Mouse (Mus musculus): ENCODE data around the gene Wiz. TPM values are rescaled to one million over a fixed set of nuclear protein-coding genes. Genes with fewer than 3 reads are reported as not detected.

Gene Wiz
- polyA plus RNA-seq, 1 experiment from 2014 or later = 45.9 TPM

Small RNA genes lying within 50 kb of the gene (microRNA-seq; reads per million reads assigned to microRNA genes)
- not detected for gene Gm22201

Other genes starting within 250 kb of the Wiz start
- gene Notch3, start 222.6 kb downstream of the Wiz start, polyA plus RNA-seq (2014; fragmentation: Nextera tagmentation; extraction: Ambion mirVana) = 8.1 and 9.8 TPM in 2 replicates
- gene Ephx3, start 199.9 kb downstream of the Wiz start, polyA plus RNA-seq (2014; fragmentation: Nextera tagmentation; extraction: Ambion mirVana) = 0.23 TPM in 1 of 2 replicates, not detected in the other
- gene Brd4, start 104.7 kb downstream of the Wiz start, polyA plus RNA-seq (2014; fragmentation: Nextera tagmentation; extraction: Ambion mirVana) = 87.9 and 89.3 TPM in 2 replicates
- 41.8 and 46.2 TPM in 2 replicates for gene Akap8, start 68.2 kb downstream of the Wiz start, polyA plus RNA-seq (2014; fragmentation: Nextera tagmentation; extraction: Ambion mirVana)
- gene Akap8l, start 38.8 kb downstream of the Wiz start, polyA plus RNA-seq (2014; fragmentation: Nextera tagmentation; extraction: Ambion mirVana) = 111 and 121 TPM in 2 replicates
- 0.62 and 0.80 TPM in 2 replicates for gene Rasal3, start 14.1 kb upstream of the Wiz start, polyA plus RNA-seq (2014; fragmentation: Nextera tagmentation; extraction: Ambion mirVana)
- gene Pglyrp2, start 34.7 kb upstream of the Wiz start, polyA plus RNA-seq (2014; fragmentation: Nextera tagmentation; extraction: Ambion mirVana) = not detected in 2 replicates
- gene Cyp4f39, start 63.3 kb upstream of the Wiz start, polyA plus RNA-seq (2014; fragmentation: Nextera tagmentation; extraction: Ambion mirVana) = 0.99 and 1.2 TPM in 2 replicates
- gene Cyp4f17, start 116.6 kb upstream of the Wiz start, polyA plus RNA-seq (2014; fragmentation: Nextera tagmentation; extraction: Ambion mirVana) = 6.8 and 10.5 TPM in 2 replicates
- 15.2 and 17.1 TPM in 2 replicates for gene Cyp4f16, start 147.1 kb upstream of the Wiz start, polyA plus RNA-seq (2014; fragmentation: Nextera tagmentation; extraction: Ambion mirVana)
- 0.37 and 0.60 TPM in 2 replicates for gene Cyp4f37, start 231.9 kb upstream of the Wiz start, polyA plus RNA-seq (2014; fragmentation: Nextera tagmentation; extraction: Ambion mirVana)

All from hindbrain, embryonic 14.5 days (tissue).